Mouse (Mus musculus): ENCODE data around the gene Strn.

The Strn gene

DNA sequence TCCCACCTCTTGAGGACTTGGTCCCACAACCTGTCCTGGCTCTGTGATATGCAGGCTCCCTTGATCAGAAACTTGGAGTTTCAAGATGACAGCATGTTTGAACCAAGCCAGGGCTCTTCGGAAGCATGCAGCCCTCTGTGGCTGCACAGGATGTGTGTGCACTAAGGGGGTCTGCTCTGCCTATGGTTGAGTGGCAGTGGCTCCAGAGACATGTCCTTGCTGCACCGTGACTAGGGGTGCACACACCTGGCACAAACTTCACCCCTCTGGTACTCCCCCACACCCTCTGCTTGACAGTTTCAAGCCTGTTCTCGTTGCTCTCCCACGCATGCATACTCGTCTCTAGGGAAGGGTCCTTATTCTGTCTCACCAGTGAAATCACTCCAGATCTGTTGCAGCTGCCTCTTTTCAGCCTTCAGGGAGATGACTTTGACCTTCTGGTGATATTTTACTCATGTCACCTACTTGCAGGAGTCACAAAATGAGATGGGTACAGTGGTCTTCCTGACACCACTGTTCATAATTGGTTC is 118.8 kb downstream of the Strn start:
- no peak for DNase-seq (ENCODE audit: low spot score)

GRCm38 (mm10) chr17:78615096-78615495 is 121.9 kb downstream of the Strn start:
- no peak for DNase-seq (ENCODE audit: low spot score)

DNA sequence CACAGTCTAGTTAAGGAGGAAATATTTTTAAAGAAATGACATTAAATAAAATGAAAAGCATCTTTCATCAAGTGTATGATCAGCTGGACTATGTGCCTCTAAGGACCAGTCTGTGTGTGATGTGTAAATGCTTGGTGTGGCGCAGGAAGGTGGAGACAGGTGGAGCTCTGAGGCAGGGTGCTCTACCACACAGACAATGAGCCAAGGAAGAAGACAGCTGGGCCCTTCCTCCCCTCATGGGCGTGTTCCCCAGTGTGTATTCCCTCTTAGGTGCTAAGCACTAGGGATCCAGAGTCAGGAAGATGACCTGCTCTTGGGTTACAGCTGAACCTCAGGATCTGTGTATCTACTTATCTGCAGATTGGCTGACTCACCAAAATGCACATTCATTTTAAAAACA is 122.5 kb downstream of the Strn start:
- DNase-seq (ENCODE audit: low spot score): no peak

DNA sequence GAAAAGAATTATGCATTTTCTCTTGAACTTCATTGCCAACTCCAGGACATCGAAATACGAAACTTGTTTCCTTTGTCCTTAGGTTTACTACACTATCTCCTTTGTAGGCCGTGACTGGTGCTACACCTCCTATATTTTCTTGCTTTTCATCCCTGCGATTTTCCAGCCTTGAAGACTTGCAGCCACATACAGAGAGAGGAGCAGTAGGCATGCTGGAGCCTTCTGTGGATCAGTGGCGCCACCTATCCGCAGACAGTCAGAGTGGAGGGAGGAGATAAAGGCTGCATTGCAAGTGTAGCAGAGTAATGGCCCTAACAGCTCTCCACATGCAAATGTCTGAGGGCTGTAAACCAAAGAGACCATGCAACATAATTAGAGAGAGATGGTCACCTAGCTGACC is 125.9 kb downstream of the Strn start:
- DNase-seq (ENCODE audit: low spot score): no peak

- DNase-seq (ENCODE audit: low spot score): no peak
Observed at GRCm38 (mm10) chr17:78609191-78609855, 127.7 kb downstream of the Strn start.

- no peak for DNase-seq (ENCODE audit: low spot score)
Observed at GRCm38 (mm10) chr17:78608716-78609115, 128.3 kb downstream of the Strn start.

DNA sequence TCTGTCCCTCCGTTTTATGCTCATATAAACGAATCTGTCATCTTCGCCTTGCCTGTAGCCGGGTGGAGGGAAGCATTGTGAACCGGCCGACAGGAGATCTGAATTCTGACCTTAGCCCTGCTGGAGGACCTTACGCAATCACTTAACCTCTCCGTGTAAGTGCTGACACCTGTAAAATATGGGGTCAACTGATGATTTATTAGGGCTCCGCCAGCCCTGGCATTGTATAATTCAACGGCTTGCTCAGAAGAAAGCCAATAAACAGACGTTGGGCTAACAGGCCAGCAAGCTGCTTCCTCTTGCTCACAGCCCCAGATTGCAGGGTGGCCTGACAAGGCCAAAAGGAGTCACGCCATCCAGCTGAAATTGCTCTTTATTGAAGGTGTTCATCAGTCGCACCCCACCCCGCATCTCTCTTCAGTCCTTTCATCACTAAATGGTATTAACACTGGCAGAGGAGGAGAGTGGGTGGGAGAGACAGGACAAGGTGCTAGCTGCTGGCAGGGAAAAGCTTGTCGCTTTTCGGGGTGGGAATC is 128.8 kb downstream of the Strn start:
- DNase-seq (ENCODE audit: low spot score): no peak

DNA sequence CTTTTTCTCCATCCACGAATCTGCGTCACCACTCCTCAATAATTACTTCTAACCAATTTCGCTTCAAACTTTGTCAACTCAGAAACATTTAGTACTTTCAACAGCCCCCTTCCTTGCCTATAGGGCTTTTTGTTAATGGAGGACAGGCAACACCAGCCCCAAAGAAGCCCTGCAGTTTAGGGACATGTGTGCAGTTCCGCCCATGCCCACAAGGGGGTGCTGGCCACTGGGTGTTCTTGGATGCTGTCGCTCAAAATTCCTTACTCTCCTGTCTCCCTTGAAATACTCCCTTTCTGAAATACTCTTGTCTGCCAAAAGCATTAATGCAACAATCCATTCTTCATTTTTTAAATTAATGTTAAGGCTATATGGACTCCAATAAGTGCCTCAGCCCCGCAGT is 132.6 kb downstream of the Strn start:
- peak; percentile 63 for DNase-seq (ENCODE audit: low spot score)

- peak; percentile 75 for DNase-seq (ENCODE audit: low spot score)
Observed at GRCm38 (mm10) chr17:78603872-78604271, 133.1 kb downstream of the Strn start.

- no peak for DNase-seq (ENCODE audit: low spot score)
Observed at GRCm38 (mm10) chr17:78602316-78602715, 134.7 kb downstream of the Strn start.

- no peak for DNase-seq (ENCODE audit: low spot score)
Observed at GRCm38 (mm10) chr17:78601601-78602000, 135.4 kb downstream of the Strn start.

- no peak for DNase-seq (ENCODE audit: low spot score)
Observed at GRCm38 (mm10) chr17:78601042-78601441, 136.0 kb downstream of the Strn start.
